Mouse (Mus musculus) embryonic facial prominence, embryonic 11.5 days (tissue): ENCODE measurements around the gene Tescl. TPM values are rescaled to one million over a fixed set of nuclear protein-coding genes. Genes with fewer than 3 reads are reported as not detected.

ENCODE experiments used
- ATAC-seq: fragments of 200-750 bp; cut with Nextera tagmentation; replicated peaks from 2 replicates; pipeline ENCODE4 v1.8.0; 2017; ENCODE audit warnings: low read depth; ENCODE audit not compliant: insufficient number of reproducible peaks, low FRiP score, low TSS enrichment
- DNase-seq: peaks from one replicate; pipeline ENCODE4 v3.0.0-alpha.2; 2015; ENCODE audit warnings: low spot score
- H3K27ac ChIP-seq: fragments of 300-500 bp; sonication (generic); replicated peaks from 2 replicates; pipeline ENCODE4 v1.5.1; 2014; ENCODE audit warnings: mild to moderate bottlenecking, low read depth, low read length, control low read depth
- H3K27me3 ChIP-seq: fragments of 300-500 bp; sonication (generic); 2 replicates; pipeline ENCODE4 v1.6.1; 2014; ENCODE audit warnings: mild to moderate bottlenecking, low read length, moderate library complexity, mixed read lengths; ENCODE audit not compliant: control insufficient read depth, insufficient read depth
- H3K36me3 ChIP-seq: fragments of 300-500 bp; sonication (generic); replicated peaks from 2 replicates; pipeline ENCODE4 v1.6.1; 2014; ENCODE audit warnings: low read depth, mild to moderate bottlenecking, low read length, moderate library complexity, mixed read lengths; ENCODE audit not compliant: control insufficient read depth, insufficient read depth
- H3K4me1 ChIP-seq: fragments of 300-500 bp; sonication (generic); 2 replicates; pipeline ENCODE4 v1.6.1; 2014; ENCODE audit warnings: low read length, mixed read lengths; ENCODE audit not compliant: control insufficient read depth, insufficient read depth
- H3K4me2 ChIP-seq: fragments of 300-500 bp; sonication (generic); 2 replicates; pipeline ENCODE4 v1.6.1; 2014; ENCODE audit warnings: low read depth, mild to moderate bottlenecking, control low read depth, low read length, moderate library complexity
- H3K4me3 ChIP-seq: fragments of 300-500 bp; sonication (generic); 2 replicates; pipeline ENCODE4 v1.5.1; 2014; ENCODE audit warnings: low read depth, low read length, control low read depth
- H3K9ac ChIP-seq: fragments of 300-500 bp; sonication (generic); replicated peaks from 2 replicates; pipeline ENCODE4 v1.6.1; 2014; ENCODE audit warnings: mild to moderate bottlenecking, control low read depth, low read length
- H3K9me3 ChIP-seq: fragments of 300-500 bp; sonication (generic); replicated peaks from 2 replicates; pipeline ENCODE4 v1.6.1; 2016; ENCODE audit warnings: mild to moderate bottlenecking, low read length, inconsistent platforms, mixed read lengths; ENCODE audit not compliant: control insufficient read depth
- WGBS: fragments of 180-500 bp; shearing (Covaris S2); extraction: QIAGEN DNeasy Blood & Tissue Kit; methylation state at CpG from one replicate; pipeline ENCODE4 v1.1.7; 2014; 5-methylcytosine and 5-hydroxymethylcytosine counted together
- polyA plus RNA-seq: library from polyadenylated mRNA; unstranded; fragments of >200 nt; fragmentation: Nextera tagmentation; extraction: Ambion mirVana; gene quantifications from 2 replicates; pipeline ENCODE4 v1.2.1, GENCODE M21; 2014

The Tescl gene
- polyA plus RNA-seq, 1 experiment from 2014 or later, result not detected

- H3K4me2 ChIP-seq, result no peak overlapping the region
- H3K4me1 ChIP-seq, result peaks cover 7% of the 10 kb centered on the region
- H3K27me3 ChIP-seq, result peaks cover 5% of the 10 kb centered on the region; the same call in 1 of the 2 replicates
- DNase-seq (no peak), ATAC-seq (no peak)
- H3K9me3 ChIP-seq, result no peaks in the 10 kb centered on the region
- H3K27ac ChIP-seq, result no peak overlapping the region
- H3K4me3 ChIP-seq, result no peak overlapping the region
- H3K9ac ChIP-seq, result no peak overlapping the region
- WGBS, result 34% methylated on average over 20 of the region's 20 CpGs
- H3K36me3 ChIP-seq, result no peaks in the 10 kb centered on the region
Observed at GRCm38 (mm10) chr7:24373538-24374379, 40.0 kb upstream of the Tescl start.

GRCm38 (mm10) chr7:24372786-24373185 is 39.0 kb upstream of the Tescl start:
- 57% methylated on average over 4 of the region's 4 CpGs for WGBS
- Histone ChIP-seq H3K4me2 (no peak overlapping the region), H3K9me3 (no peaks in the 10 kb centered on the region), H3K27me3 (peaks cover 5% of the 10 kb centered on the region; the same call in 1 of the 2 replicates), H3K4me3 (no peak overlapping the region), H3K4me1 (peaks cover 7% of the 10 kb centered on the region), H3K9ac (no peak overlapping the region), H3K36me3 (no peaks in the 10 kb centered on the region), H3K27ac (no peak overlapping the region)
- no peak for DNase-seq
- no peak for ATAC-seq

- DNase-seq, result no peak
- H3K4me3 ChIP-seq, result no peak overlapping the region
- 83% methylated on average over 10 of the region's 11 CpGs for WGBS
- H3K27ac ChIP-seq, result no peak overlapping the region
- H3K27me3 ChIP-seq, result peaks cover 5% of the 10 kb centered on the region; the same call in 1 of the 2 replicates
- peaks cover 4% of the 10 kb centered on the region for H3K4me1 ChIP-seq
- H3K36me3 ChIP-seq, result no peaks in the 10 kb centered on the region
- ATAC-seq, result no peak
- H3K9ac ChIP-seq, result no peak overlapping the region
- H3K9me3 ChIP-seq, result no peaks in the 10 kb centered on the region
- H3K4me2 ChIP-seq, result no peak overlapping the region
Observed at GRCm38 (mm10) chr7:24372300-24372699, 38.6 kb upstream of the Tescl start.

- peaks cover 3% of the 10 kb centered on the region; the same call in 1 of the 2 replicates for H3K27me3 ChIP-seq
- no peaks in the 10 kb centered on the region for H3K36me3 ChIP-seq
- H3K4me1 ChIP-seq, result no peaks in the 10 kb centered on the region
- H3K4me3 ChIP-seq, result no peak overlapping the region
- no peak for ATAC-seq
- no peak for DNase-seq
- no peak overlapping the region for H3K9ac ChIP-seq
- WGBS, result 69% methylated on average over 3 of the region's 3 CpGs
- H3K4me2 ChIP-seq, result no peak overlapping the region
- H3K9me3 ChIP-seq, result no peaks in the 10 kb centered on the region
- H3K27ac ChIP-seq, result no peak overlapping the region
Observed at GRCm38 (mm10) chr7:24371809-24372145, 38.0 kb upstream of the Tescl start.

- WGBS, result 84% methylated on average over 6 of the region's 7 CpGs
- ATAC-seq (no peak), DNase-seq (no peak)
- Histone ChIP-seq H3K9ac (no peak overlapping the region), H3K27ac (no peak overlapping the region), H3K36me3 (no peaks in the 10 kb centered on the region), H3K9me3 (no peaks in the 10 kb centered on the region), H3K4me1 (no peaks in the 10 kb centered on the region), H3K27me3 (no peaks in the 10 kb centered on the region), H3K4me2 (no peak overlapping the region), H3K4me3 (no peak overlapping the region)
Observed at GRCm38 (mm10) chr7:24371012-24371808, 37.5 kb upstream of the Tescl start.

GRCm38 (mm10) chr7:24369731-24370541 is 36.2 kb upstream of the Tescl start, which contains the start of gene Kcnn4:
Kcnn4 (plus strand) TSS chr7:24370263.
- no peak for DNase-seq
- H3K9ac ChIP-seq, result peak within 1 kb of the TSS; percentile 46; the same call in 1 of the 2 replicates
- no peaks in the 10 kb centered on the region for H3K4me1 ChIP-seq
- H3K27me3 ChIP-seq, result no peaks in the 10 kb centered on the region
- no peak within 1 kb of the TSS for H3K4me3 ChIP-seq
- no peaks in the 10 kb centered on the region for H3K36me3 ChIP-seq
- 43% methylated on average over 23 of the region's 23 CpGs for WGBS
- H3K27ac ChIP-seq, result no peak within 1 kb of the TSS
- no peaks in the 10 kb centered on the region for H3K9me3 ChIP-seq
- ATAC-seq, result no peak
- H3K4me2 ChIP-seq, result no peak within 1 kb of the TSS

- no peak for DNase-seq
- Histone ChIP-seq H3K4me1 (no peaks in the 10 kb centered on the region), H3K9ac (no peak overlapping the region), H3K4me2 (no peak overlapping the region), H3K36me3 (no peaks in the 10 kb centered on the region), H3K9me3 (no peaks in the 10 kb centered on the region), H3K27me3 (no peaks in the 10 kb centered on the region), H3K4me3 (no peak overlapping the region), H3K27ac (no peak overlapping the region)
- ATAC-seq, result no peak
- 88% methylated on average over 7 of the region's 7 CpGs for WGBS
Observed at GRCm38 (mm10) chr7:24368946-24369345, 35.2 kb upstream of the Tescl start.
